Mouse (Mus musculus) liver, embryonic 14.5 days (tissue): ENCODE results near the gene Fermt3.

Experiments
- CTCF ChIP-seq: IDR thresholded peaks from 2 replicates; pipeline ENCODE4 v1.5.1; 2016; ENCODE audit warnings: antibody characterized with exemption, low read depth, control low read depth
- EP300 ChIP-seq: IDR thresholded peaks from 2 replicates; pipeline ENCODE4 v1.6.1; 2016; ENCODE audit warnings: antibody characterized with exemption, low read depth

GRCm38 (mm10) chr19:6997721-6998290 is 21.5 kb downstream of the Fermt3 start:
- TF ChIP-seq CTCF (no peak), EP300 (no peak)
